Mouse (Mus musculus): ENCODE data around the gene Ddx42.
A peak's percentile ranks its signal among the peaks of the same experiment; 100 is the strongest.
"Not testable (repeated sequence)": the region's sequence is repeated elsewhere in the genome, so short reads cannot be mapped to it uniquely, and the experiment has no call there.

Ddx42 gene

DNA sequence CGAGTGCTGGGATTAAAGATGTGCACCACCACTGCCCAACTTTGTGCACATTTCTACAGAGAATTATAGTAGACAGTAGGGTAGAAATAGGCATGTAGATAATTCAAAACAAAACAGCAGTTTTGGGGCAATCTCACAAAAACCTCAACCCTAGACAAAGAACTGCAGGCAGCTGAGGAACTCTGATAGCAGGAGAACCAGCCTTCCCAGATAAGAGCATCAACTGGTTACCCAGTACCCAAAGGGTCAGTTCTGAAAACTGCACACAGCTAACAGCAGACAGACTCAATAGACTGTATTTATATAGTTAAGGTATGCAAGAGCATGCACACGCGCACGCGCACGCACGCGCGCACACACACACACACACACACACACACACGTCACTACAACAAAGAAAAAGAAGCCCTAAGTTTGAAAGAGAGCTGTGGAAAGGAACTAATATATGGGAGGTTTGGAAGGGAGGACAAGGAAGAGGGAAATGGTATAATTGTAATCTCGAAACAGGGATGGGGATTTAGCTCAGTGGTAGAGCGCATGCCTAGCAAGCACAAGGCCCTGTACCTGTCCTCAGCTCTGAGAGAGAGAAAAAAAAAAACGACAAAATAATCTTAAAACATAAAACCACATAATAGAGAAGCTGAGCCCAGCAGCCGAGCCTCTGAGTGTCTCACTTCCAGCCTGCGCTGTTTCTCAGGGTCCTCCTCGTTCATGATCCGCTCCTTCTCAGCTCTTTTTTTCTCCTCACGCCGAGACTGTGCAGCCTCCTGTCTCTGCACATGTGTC, 15.2 kb upstream of the Ddx42 start:
- DNase-seq (ENCODE audit: low spot score), result no peak

- no peak for DNase-seq (ENCODE audit: low spot score)
These were observed 14.6 kb upstream of the Ddx42 start, which contains the start of gene Strada for GRCm38 (mm10) chr11:106202123-106202465. TSS of gene Strada (minus strand) at chr11:106202168.

GRCm38 (mm10) chr11:106212771-106213170, 4.0 kb upstream of the Ddx42 start:
- no peak for DNase-seq (ENCODE audit: low spot score)

DNA sequence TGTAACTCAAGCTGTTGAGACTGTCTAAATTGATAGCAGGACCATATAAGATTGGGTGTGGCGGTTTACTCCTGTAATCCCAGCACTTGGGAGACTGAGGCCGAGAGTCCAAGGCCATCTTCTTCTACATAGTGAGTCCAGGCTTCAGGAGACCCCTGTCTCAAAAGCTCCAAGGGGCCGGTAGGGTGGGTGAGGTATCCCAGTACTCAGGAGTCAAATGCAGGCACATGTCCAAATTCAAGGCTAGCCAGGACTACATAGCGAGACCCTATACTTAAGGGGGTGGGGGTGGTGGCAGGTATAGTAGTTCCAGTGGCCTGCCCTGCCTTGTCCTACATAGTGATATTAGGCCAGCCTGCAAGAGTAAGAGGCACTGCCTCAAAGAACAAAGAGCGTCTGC, 1.9 kb upstream of the Ddx42 start:
- DNase-seq (ENCODE audit: low spot score), result no peak

DNA sequence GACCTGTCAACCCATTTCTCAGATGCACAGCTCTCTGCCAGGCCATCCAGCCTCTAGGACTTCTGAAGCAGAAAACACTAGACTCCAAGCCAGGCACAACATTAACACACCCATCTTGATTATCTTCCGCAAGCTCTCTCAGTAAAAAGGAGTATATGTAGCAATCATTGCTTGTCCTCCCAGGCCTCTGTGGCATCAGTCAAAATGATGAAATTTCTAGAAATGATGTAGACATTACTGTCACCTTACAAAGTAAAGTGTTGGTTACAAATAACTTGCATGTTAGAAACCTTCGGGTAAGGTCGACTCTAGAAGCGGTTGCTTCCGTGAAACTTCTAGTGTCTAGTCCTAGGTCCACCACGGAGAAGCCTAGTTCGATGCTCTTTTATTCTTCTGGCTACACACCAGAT, 1.3 kb upstream of the Ddx42 start:
- DNase-seq (ENCODE audit: low spot score), result no peak

DNA sequence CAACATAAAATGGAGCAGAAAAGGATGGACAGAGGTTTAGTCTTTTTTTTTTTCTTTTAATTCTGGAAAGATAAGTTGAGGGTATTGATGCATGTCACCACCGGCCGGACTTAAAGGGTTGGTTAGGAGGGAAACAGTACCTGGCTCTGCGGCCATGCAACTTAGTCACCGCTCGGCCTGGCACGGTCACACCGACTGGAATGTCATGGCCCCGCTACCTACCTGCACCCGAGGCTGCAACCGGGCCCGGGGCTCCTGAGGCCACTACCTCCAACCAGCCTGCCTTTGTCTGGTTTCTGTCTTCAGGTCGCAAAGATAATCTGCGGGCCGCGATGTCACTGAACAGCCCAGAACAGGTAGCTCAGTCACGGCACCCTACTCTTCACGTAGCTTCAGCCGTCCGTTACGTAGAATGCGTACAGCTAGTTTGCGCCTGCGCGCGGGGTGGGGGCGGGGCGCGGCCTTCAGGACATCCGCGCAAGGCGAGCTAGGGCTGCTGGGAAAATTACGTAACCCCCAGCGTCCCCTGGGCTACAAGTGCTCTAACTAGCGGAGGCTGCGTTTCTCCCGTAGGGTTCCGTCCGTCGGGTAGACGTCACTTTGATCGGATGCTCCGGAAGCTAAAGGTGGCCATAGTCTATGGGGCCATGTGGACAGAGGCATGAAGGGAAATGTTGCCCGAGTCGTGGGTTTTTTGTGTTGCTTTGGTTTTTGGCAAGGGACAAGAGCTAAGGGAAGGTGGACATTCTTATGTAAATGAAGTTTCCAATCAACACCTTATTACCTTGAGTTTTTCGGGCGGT, 598 bp upstream of the Ddx42 start, which contains the start of gene Ccdc47:
Gene Ccdc47 (minus strand): TSS at position 418 of the 803 bp plus-strand sequence.
- DNase-seq (ENCODE audit: low spot score), result peak; percentile 71

- no peak for DNase-seq (ENCODE audit: low spot score)
These were observed 3.9 kb downstream of the Ddx42 start for GRCm38 (mm10) chr11:106220603-106221002.

DNA sequence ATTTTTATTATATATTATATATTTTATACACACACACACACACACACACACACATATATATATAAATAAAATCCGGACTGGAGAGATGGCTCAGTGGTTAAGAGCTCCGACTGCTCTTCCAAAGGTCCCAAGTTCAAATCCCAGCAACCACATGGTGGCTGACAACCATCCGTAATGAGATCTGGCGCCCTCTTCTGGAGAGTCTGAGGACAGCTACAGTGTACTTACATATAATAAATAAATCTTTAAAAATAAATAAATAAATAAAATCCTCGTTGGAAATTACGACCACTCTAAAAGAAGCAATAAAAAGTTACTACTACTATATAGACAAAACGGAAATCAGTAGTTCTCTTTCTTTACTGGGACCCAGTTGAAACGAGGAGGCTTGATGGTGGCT, 17.3 kb downstream of the Ddx42 start:
- not testable (repeated sequence) for DNase-seq (ENCODE audit: low spot score)

DNA sequence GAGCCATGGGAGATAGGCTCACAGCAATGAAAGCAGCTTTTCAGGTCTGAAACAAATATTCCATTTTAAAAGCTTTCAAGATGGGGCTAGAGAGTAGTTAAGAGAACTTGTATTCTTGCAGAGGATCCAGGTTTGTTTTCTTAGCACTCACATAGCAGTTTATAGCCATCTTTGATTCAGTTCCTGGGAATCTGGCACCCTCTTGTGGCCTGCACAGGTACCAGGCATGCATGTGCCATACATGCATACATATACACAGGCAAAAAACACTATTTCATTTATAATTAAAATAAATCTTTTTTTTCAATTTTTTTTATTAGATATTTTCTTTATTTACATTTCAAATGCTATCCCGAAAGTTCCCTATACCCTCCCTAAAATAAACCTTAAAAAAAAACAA, 30.1 kb downstream of the Ddx42 start:
- no peak for DNase-seq (ENCODE audit: low spot score)

- no peak for DNase-seq (ENCODE audit: low spot score)
These were observed 32.6 kb downstream of the Ddx42 start for GRCm38 (mm10) chr11:106249326-106249725.

DNA sequence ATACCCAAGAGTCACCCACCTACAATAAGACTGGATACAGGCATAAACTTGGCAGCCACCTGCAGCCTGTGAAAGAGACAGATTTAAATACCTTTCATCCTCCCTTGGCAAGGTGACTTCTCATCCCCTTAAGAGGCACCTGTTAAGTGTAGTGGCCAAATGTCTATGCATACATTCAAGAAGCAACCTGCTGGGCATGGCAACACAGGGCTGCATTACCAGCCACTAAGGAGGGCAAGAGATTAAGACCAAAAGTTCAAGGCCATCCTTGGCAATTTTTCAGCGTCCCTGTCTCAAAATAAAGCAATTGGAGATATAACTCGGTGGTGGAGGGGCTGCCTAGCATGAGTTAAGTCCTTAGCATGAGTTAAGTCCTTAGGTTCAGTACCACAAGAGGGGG, 38.0 kb downstream of the Ddx42 start:
- DNase-seq (ENCODE audit: low spot score), result no peak

DNA sequence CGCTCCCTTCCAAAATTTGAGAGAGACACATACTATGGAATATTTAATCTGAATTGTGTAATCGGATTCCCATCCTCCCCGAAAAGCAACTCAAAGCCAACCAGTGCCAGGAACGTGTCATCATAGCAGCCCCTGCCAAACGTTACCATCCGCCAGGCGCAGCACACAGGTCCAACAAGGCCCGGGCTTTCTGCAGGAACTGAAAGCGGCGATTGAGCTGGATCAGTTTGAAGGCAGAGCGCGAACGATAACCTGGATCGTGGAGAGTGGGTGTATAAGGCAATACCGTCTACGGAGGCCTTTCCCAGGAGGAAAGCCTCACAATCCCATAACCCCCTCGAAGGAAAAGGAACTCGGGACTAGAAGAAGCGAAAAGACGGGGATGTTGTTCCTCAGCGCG, 38.4 kb downstream of the Ddx42 start:
- no peak for DNase-seq (ENCODE audit: low spot score)

- DNase-seq (ENCODE audit: low spot score), result peak; percentile 94
These were observed 39.1 kb downstream of the Ddx42 start, which contains the start of the genes Ftsj3 and Psmc5 for GRCm38 (mm10) chr11:106255685-106256451. TSS of gene Ftsj3 (minus strand) at chr11:106256079. TSS of gene Psmc5 (plus strand) at chr11:106256154.

- DNase-seq (ENCODE audit: low spot score), result no peak
These were observed 40.0 kb downstream of the Ddx42 start for GRCm38 (mm10) chr11:106256775-106257174.

- no peak for DNase-seq (ENCODE audit: low spot score)
These were observed 44.2 kb downstream of the Ddx42 start for GRCm38 (mm10) chr11:106260826-106261450.

GRCm38 (mm10) chr11:106263963-106264362, 47.2 kb downstream of the Ddx42 start:
- DNase-seq (ENCODE audit: low spot score), result no peak

GRCm38 (mm10) chr11:106264988-106265387, 48.3 kb downstream of the Ddx42 start:
- no peak for DNase-seq (ENCODE audit: low spot score)

GRCm38 (mm10) chr11:106265570-106265969, 48.8 kb downstream of the Ddx42 start:
- DNase-seq (ENCODE audit: low spot score), result no peak

DNA sequence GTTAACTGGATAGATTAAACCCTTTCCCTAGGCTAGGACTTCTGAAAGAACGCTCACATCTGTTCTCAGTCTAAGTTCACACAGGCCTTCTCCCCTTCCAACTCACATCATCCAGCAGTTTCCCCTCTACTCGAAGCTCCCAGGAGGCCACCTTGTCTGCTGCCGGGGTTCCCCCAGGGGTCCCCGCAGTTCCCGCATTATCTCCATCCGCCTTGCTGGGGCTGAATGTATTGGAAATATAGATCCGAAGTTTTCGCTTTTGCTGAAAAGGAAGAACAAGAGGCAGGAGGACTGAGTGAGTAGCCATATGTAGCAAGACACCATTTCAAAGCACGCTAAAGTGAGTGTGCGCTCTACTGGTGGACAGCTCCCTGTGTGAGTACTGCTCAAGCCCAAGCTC, 49.7 kb downstream of the Ddx42 start:
- no peak for DNase-seq (ENCODE audit: low spot score)

DNA sequence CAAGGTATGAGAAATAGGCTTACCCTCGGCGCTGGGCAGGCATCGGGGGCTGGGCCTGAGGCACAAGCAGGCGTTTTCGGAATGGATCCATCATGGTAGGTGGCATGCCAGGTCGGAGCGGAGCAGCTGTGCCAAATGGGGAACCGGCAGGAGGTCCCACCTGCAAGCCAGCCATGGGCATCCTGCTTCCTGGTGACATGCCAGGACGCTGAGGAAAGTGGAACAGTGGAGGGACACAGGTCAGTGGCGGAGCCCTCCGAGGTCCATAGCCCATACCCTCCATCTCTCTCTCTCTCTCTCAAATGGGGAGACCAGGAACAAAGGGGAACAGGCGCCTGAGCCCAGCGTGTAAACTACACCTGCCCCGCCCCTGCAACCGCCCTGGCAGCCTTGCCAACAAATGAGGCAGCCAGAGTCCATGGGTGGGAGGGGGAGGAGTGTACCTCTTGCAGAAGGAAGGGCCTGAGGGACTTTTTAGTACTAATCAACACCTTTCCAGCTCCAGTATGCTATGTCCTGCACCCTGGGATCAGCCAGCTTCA, 50.7 kb downstream of the Ddx42 start:
- DNase-seq (ENCODE audit: low spot score), result no peak

GRCm38 (mm10) chr11:106267871-106268270, 51.1 kb downstream of the Ddx42 start:
- DNase-seq (ENCODE audit: low spot score), result no peak

Measured in urinary bladder, postnatal 10 days (tissue).